Mouse (Mus musculus) lung, postnatal 10 days (tissue): ENCODE results near the gene Acin1.
"Not testable (repeated sequence)": the region's sequence is repeated elsewhere in the genome, so short reads cannot be mapped to it uniquely, and the experiment has no call there.

Source experiments
- DNase-seq: peaks from one replicate; pipeline ENCODE4 v3.0.0; 2021

Acin1 gene

DNA sequence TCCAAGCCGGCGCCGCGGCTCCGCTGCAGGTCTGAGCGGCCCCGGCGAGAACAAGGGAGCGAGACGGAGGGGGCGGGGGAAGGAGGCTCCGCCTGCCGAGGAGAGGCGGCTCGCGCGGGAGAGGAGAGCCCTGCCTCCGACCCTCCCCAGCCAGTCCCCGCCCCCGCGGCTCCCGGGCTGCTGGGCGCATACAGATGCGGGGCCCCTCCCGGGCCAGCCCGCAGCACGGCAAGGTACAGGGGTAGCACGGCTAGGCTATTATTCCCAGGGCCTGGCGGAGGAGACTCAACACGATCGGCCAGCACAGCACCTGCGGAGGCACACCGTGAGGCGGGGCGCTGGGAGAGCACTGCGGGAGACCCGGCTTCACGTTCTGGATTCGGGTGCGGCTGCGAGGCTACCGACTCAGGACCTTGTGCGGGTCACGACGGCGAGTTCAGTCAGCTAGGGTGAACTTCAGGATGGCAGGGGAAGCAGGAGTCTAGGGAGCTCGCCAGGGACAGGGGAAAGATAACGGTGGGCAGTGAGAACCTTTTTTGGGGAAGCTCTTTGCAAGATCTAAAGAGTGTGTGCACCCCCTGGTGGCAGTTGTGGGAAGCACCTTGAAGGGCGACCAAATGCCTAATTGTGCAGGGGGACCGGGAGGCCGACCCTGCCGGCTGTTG, 45.3 kb downstream of the Acin1 start, which contains the start of gene Cdh24:
TSS of gene Cdh24 (minus strand) at position 60 of the 665 bp plus-strand sequence.
- DNase-seq: peak; percentile 94

DNA sequence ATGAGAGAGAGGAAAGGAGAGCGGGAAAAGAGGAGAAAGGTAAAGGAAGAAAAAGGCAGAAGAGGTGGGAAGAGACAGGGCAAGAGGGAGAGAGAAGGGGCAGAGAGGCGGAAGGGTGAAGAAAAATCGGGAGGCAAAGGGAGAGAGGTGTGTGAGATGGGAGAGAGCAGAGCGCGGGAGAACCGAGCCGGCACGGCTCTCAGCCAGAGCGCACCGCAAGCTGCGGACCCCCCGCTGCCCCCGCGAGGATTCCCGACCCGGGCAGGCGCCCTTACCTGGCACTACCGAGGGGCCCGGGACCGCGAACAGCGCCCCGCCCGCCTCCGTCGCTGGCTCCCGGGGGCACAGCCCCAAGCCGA, 45.8 kb downstream of the Acin1 start, which contains the start of gene Gm17606:
TSS of gene Gm17606 (plus strand) at position 7 of the 359 bp plus-strand sequence.
- DNase-seq: no peak

DNA sequence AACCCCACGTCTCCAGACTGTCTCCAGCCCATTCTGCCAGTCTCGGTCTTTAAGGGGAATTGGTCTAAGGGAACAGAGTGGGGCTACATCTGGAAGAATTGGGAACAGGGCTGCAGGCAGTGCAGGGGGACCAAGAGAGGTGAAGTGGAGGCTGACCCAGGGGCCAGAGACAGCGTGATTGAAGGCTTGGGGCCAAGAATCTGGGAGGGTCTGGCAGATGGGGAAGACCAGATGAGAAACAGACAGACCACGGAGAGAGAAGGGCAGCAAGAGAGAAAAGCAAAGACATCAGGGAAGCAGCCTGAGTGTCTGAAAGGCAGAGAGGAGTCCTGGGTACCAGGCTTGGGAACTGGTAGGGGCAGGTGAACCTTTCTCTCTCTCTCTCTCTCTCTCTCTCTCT, 46.6 kb downstream of the Acin1 start:
- DNase-seq: no peak

DNA sequence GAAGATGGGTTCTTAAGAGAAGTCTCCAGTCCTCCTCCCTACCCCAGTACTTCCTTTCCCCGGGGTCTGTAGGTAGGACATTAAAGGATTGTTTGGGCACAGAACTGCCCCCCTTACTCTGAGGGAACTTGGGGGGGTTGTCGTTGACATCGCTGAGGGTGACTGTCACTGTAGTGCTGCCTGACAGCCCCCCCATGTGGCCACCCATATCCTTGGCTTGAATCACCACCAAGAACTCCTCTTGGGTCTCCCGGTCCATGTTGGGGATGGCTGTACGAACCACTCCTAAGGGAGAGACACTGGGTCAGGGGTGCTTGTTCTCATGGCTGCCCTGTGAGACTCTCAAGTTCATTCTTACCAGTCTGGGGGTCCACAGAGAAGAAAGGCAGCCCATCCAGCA, 48.5 kb downstream of the Acin1 start:
- DNase-seq: no peak

DNA sequence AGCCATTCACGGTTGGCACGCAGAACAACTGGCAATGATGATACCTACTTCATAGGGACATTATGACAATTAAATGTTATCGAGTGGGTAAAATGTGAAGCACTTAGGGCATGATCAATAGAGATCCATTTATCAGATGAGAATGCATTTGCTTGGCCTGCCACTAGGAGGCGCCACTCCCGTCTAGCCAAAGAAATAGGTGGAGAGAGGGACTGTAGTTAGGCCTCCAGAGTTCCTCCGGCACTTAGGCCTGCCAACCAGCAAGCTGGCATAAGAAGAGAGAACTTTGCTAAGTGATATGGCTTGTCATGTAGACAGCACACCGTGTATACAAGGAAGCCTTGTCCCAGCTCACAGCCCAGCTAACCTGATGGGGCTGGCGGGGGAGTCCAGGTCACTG, 49.8 kb downstream of the Acin1 start:
- peak; percentile 58 for DNase-seq

DNA sequence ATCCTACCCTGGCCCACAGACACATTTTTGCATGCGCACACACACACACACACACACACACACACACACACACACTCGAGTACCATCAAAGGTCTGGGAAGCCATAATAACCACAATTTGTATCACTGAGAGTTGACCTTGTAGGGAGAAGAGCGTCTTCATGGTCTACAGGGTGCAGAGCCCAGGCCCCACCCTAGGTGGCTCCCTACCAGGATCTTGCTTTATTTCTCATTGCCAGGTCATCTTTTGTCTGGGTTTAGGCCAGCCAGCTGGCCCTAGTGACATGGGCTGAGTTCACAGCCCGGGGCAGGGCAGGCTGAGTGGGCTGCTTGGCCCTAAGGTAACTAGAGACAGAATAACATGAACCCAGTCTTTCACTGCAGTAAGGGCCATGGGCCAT, 52.5 kb downstream of the Acin1 start:
- no peak for DNase-seq

DNA sequence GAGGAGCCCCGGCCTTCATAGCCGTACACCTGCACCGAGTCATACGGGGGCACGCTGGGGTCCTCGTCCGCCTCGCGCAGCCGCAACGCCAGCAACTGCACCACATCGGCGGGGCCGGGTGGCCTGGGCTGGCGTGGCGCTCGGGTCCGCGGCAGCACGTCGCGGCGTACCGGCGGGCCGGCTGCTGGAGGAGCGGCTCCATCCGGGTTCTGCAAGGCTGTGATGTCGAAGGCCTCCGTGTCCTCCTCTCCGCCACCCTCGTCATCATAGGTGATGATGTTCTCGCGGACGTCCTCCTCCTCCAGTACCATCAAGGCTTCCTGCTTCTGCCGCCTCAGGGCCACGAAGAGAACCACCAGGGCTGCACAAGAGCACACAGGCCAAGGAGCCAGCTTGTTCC, 54.5 kb downstream of the Acin1 start:
- DNase-seq: no peak

DNA sequence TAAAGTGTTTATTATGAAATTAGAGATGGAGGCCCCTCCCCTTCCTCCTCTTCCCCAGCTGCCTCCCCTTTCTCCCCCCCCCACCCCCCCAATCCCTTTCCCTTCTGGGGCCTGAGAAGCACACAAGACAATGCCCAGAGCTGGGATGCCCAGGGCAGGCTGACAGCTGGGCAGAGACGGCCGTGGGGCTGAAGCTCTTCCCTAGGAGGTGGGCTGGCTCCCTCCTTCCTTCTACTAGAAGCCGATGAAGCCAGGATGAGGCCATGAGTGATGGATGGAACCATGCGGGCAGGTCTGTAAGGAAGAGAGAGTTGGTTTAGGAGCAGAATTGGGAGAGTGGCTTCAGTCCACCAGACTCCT, 55.5 kb downstream of the Acin1 start:
- no peak for DNase-seq

DNA sequence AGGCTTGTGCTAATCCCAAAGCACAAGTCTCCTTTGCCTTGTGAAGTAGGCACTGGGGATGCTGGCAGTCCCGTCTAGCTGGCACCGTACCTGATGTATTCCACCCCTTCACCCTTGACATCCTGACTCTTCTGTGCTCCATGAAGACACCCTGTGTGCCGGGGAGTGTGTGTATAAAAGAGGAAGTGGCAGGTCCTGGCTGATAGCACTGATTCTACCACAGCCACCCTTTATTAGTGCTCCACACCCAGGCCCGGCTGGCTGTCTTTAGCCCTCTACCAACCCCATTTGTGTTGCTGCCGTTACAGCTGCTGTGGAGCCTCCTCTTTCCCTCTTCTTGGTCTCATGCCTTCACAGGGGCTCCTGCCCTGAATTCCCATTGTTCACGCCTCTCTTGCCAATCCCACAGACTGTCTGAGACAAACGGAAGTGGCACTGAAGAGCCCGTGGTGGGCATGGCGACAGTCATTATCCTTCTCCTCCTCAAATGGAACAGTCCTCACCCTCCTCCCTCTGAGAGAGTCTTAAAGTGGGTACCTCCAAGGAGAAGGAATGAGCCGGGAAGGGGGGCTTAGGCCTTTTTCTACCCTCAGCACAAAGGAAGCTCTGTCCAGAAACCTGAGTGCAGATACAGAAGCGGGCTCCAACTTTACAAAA, 56.0 kb downstream of the Acin1 start:
- no peak for DNase-seq

DNA sequence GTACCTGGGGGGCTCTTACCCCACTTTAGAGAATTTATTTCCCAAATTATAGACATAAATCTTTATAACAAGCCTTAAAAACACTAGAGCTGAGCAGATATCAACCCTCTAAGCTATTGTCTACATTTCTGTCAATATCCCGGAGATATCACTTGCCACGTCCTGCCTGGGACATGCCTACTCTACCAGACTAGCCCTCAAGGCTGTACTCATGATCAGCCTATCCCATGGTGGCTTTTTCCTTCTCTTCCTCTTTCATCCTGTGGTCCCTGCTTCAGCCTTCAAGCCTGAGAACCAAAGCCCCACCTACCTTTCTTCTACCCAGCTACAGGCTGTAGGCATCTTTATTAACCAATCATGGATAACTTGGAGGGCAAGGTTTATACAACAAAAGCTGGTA, 56.9 kb downstream of the Acin1 start:
- no peak for DNase-seq

DNA sequence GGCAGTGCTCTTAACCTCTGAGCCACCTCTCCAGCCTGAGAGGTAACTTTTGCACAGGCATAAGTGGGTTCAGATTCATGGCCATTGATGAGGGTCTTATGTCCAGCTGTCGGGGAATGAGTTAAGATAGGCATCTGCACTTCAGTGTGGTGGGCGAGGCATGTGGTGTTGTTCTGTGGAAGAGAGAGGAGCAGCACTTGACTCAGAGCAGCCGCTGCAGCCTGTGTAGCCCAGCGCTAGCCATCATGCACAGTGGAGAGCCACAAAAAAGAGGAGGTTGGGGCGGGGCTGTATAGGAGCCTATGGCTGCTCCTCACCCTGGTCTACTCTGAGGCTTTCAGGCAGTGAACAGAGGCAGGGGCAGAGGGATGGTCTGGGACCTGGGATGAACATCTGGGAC, 58.6 kb downstream of the Acin1 start:
- no peak for DNase-seq

DNA sequence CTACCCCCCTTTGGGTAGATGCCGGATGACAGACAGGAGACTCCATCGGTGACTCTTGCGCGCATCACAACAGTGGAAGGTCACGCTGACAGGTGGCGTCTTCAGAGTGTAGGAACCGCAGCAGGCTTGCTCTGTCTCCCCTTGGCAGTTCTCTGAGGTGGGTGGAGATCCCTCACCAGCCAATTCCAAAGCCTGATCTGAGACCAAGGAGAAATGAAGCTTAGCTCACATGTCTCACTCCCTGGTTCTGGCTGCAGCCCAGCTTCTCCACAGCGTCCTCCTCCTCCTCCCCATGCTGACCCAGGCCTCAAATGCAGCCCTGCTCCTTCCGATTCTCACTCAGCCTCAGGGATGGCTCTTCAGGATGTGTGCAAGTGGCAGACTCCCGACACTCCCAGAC, 61.8 kb downstream of the Acin1 start:
- no peak for DNase-seq

DNA sequence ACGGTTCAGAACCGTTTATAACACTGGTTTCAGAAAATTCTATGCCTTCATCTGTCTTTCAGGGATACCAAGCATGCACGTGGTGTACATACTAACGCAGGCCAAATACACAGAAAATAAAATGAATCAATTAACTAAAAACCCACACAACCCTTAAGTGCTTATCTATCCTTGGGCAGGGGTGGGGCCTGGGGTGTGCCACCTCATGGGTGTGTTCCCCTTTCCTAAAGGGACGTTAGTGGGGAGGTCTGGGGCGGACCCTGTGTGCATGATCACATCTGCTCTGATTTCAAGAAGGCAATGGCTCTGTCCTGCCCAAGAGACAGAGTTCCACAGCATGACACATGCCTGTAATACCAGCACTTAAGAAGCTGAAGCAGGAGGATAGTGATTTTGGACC, 63.4 kb downstream of the Acin1 start:
- no peak for DNase-seq

DNA sequence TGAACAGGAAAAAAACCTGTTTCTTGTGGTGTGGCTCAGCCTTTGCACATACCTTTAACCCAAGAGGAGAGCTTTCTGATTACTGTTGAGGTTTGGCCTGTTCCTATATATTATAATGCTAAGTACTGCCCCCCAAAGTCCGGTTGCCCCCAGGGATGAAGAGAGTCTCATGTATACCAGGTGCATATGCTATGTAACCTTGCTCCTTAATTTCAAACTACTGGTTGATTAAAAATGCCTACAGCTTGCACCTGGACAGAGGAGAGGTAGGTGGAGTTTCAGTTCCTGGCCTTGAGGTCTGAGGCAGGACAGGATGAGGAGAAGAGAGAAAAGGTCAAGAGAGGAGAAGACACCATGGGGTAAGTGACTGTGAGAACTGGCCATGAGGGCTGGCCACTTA, 65.6 kb downstream of the Acin1 start, which contains the start of gene Psmb11:
TSS of gene Psmb11 (plus strand) at position 301 of the 400 bp plus-strand sequence.
- no peak for DNase-seq

DNA sequence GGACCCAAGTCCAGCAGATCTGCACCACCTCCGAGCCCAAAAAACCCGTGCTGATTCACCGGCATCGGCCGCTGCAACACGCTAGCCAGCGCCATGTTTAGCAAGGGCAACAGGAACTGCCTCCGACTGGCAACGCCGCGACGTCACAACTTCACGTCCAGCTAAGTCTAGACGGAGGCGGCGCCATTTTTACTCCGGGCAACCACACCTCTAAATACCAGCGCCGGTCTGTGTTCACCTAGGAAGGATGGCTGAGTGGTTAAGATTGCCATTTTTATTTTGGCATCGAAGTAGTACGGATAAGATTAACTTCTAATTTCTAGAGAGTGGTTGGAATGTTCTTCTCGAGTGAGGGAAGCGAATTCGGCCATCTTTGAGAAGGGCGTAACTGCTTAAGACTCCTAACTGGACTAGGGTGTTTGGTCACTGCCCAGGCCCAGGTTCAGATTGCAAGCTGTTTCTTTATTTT, 68.8 kb downstream of the Acin1 start, which contains the start of gene Psmb5:
TSS of gene Psmb5 (minus strand) at position 126 of the 469 bp plus-strand sequence.
- DNase-seq: peak; percentile 91

DNA sequence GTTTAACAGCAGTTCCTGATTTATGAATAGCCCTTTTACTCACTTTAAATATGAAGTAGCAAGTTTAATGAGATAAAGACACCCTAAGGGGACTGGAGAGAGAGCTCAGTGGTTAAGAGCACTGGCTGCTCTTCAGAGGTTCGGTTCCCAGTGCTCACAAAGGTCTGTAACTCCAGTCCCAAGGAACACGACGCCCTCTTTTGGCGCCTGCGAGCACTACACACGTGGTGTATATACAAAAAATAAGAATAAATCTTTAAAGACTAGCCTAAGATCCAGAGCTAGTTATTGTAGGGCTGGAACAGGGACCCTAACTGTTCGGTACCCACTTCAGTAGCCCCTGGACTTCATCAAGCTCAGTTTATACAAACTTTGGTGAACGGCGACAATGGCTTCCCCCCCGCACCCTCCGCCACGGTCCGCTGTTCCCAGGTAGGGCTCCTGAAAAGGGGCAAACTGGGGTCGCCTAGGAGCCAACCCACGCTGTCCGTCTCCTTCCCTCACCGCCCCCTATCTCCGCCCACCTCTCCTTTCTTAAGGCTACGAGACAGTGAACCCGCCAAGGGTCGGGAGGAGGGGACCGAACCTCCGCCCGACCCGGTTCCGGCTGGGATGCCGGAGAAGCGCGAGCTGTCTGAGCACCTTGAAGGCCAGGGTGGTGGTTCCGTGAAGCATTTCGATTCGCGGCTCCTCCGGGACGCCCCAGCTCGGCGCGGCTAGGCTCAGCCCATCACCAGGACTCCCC, 69.4 kb downstream of the Acin1 start:
- DNase-seq: peak; percentile 24

DNA sequence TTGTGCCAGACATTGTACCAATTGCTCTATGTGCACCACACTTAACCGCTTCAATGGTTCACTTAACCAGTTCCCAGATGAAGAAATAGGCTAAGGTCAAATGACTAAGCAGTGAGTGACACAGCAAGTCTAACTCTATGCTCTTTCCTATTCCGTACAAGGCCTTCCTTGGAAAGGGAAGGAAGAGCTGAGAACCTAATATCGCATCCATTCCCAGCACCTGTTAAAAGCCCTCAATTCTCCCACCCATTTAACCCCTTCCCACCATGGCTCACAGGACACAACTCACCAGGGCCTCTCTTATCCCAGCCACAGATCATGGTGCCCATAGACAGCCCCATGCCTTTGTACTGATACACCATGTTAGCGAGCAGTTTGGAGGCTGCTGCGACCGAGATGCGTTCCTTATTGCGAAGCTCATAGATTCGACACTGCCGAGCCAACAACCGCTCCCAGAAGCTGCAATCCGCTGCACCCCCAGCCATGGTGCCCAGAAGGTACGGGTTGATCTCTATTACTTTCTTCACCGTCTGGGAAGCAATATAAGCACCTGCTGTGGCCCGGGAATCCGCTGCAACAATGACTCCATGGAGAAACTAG, 70.4 kb downstream of the Acin1 start:
- DNase-seq: no peak

DNA sequence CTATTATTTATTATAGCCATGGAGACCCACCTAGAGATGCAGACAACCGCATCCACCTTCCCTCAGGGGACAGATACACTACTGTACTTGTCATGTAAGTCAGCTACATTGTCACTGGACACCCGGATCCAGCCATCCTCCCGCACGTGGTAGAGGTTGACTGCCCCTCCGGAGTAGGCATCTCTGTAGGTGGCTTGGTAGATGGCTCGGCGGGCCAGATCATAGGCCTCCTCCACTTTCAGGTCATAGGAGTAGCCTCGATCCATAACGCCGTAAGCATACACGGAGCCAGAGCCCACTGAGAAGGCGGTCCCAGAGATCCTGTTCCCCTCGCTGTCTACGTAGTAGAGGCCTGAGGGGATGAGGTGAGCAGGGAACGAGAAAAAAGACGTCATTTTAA, 72.6 kb downstream of the Acin1 start:
- DNase-seq: not testable (repeated sequence)

DNA sequence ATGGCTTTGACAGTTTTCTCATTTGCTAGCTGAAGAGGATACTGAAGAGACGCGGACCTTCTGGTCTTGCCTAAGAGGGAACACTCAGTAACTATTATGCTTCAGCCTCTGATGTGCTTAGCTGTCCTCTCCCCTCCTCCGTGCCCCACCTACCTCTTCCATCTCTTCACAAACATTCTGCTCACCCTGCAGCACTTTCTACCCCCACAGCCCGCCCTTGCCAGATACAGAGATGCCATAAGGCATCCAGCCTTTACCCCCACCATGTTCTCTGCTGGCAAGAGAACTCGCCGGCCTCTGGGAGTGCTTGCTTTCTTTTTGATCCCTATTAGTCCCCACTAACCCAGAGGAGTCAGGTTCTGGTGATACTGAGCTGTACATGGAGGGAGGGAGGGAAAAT, 76.1 kb downstream of the Acin1 start:
- no peak for DNase-seq

DNA sequence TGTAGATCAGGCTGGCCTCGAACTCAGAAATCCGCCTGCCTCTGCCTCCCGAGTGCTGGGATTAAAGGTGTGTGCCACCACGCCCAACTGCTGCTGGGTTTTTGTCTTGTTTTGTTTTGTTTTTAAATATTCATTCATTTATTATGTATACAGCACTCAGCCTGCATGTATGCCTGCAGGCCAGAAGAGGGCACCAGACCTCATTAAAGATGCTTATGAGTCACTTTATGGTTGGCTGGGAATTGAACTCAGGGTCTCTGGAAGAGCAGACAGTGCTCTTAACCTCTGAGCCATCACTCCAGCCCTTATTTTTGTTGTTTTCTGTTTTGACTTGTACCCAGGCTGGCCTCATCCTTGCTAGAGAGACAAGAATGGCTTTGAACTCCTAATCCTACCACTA, 76.8 kb downstream of the Acin1 start:
- peak; percentile 56 for DNase-seq

DNA sequence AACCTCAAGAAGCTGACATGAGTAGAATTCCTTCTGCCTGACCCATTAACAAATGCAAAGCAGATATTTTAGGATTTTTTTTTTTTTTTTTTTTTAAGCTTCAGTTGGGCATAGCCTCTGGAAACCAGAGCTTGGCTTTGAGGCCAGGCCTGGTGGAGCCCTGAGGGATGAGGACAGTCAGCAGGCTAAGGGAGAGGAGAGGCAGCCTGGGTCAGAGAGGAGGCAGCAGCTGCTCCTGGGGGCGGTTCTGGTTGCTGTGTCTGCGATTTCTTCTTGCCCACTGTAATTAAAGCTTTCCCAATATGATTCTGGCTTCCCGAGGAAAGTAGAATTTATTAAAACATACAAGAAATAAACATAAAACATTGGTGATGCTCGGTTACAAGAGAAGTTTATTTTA, 77.5 kb downstream of the Acin1 start:
- peak; percentile 50 for DNase-seq

DNA sequence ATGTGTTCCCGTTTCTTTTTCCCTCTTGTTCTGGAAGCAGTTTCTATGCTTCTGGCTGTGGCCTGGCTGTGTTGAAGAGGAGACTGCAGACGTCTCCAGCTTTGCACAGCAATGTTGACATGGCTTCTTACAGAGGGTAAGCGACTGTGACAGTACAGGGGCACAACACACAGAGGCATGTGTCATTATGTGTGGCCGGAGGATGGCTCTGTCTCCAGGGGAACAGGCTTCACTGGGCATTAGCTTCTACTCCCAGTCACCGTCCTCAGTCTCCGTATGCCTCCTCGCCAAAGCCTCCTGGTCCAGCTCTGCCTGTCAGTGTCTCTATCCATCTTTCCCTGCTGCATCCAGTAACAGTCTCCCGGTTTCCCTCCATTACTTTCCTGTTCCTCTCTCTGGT, 79.5 kb downstream of the Acin1 start:
- no peak for DNase-seq

DNA sequence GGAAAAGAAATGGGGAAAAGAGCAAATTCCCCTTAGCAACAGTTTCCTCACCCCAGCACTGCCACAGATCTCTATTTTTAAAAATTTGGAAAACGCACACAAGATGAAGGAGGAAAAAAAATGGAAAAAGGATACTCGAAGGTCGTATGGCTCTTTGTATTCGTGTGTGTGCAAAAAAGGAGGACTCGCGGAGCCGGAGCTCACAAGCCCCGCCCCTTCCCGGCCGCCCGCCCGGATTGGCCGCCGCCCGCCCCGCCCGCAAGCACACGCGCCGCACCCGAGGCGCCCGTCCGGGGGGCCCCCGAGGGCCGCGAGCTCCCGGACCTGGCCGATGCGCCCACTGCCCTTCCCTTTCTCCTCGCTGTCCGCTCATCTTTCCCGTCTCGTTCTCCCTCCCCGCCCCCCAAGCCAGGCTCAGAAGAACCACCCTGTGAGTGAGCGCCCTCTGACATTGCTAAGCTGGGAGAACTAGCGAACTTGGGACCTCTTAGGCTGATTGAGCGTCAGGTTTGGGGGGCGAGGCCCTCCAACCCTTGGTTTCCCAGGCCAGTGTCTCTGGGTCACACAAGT, 80.9 kb downstream of the Acin1 start, which contains the start of gene 4931414P19Rik:
TSS of gene 4931414P19Rik (minus strand) at position 242 of the 570 bp plus-strand sequence.
- DNase-seq: peak; percentile 89
